Mouse (Mus musculus) megakaryocyte, embryonic 14.5 days (primary cell): ENCODE results near the gene L3mbtl4.

Source experiments
- FLI1 ChIP-seq: IDR thresholded peaks from 2 replicates; pipeline ENCODE4 v1.6.1; 2012; ENCODE audit warnings: low read length, inconsistent platforms, mixed read lengths
- GATA1 ChIP-seq: IDR thresholded peaks from 3 replicates; pipeline ENCODE4 v1.6.1; 2012; ENCODE audit warnings: mixed read lengths, low read length, inconsistent platforms, borderline replicate concordance

DNA sequence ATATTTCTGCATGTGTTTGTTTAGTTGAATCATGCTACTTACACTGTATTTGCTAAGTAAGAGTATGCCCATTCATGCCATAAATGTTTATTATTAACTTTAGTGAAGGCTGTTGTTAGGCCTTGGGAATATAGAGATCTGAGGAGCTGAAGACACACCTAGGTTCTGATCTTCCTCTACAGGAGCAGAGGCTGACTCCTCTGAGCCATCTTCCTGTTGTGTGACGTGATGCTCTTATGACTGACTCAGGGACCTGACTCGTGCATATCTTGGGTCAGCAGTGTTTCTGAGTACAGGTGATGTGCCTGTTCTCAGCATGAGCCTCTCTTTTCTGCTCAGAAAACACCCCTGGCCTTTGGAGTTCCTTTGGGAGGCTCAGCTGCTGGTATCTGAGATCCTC lies 7.3 kb downstream of the L3mbtl4 start:
- no peak for TF ChIP-seq GATA1
- no peak for TF ChIP-seq FLI1
